Mouse (Mus musculus) midbrain, postnatal 0 days (tissue): ENCODE data around the gene Fgd2. TPM values are rescaled to one million over a fixed set of nuclear protein-coding genes. Genes with fewer than 3 reads are reported as not detected.

ENCODE experiments used
- ATAC-seq: fragments of 200-750 bp; cut with Nextera tagmentation; 2 replicates; pipeline ENCODE4 v1.8.0; 2017; ENCODE audit warnings: moderate number of reproducible peaks, mild to moderate bottlenecking, moderate TSS enrichment, moderate library complexity; ENCODE audit not compliant: low FRiP score
- DNase-seq: peaks from one replicate; pipeline ENCODE4 v3.0.0-alpha.2; 2015; ENCODE audit warnings: low spot score
- H3K27ac ChIP-seq: fragments of 300-500 bp; sonication (generic); 2 replicates; pipeline ENCODE4 v1.5.1; 2014; ENCODE audit warnings: low read depth, mild to moderate bottlenecking, low read length, mixed read lengths
- H3K27me3 ChIP-seq: fragments of 300-500 bp; sonication (generic); 2 replicates; pipeline ENCODE4 v1.6.1; 2014; ENCODE audit warnings: low read length, control low read depth, mixed read lengths; ENCODE audit not compliant: insufficient read depth
- H3K36me3 ChIP-seq: fragments of 300-500 bp; sonication (generic); 2 replicates; pipeline ENCODE4 v1.6.1; 2014; ENCODE audit warnings: low read length, control low read depth, mixed read lengths; ENCODE audit not compliant: insufficient read depth
- H3K4me1 ChIP-seq: fragments of 300-500 bp; sonication (generic); 2 replicates; pipeline ENCODE4 v1.6.1; 2014; ENCODE audit warnings: mild to moderate bottlenecking, control low read depth, antibody characterized with exemption, low read length, mixed read lengths; ENCODE audit not compliant: insufficient read depth
- H3K4me2 ChIP-seq: fragments of 300-500 bp; sonication (generic); 2 replicates; pipeline ENCODE4 v1.6.1; 2014; ENCODE audit warnings: low read depth, mild to moderate bottlenecking, low read length, mixed read lengths; ENCODE audit not compliant: poor library complexity, severe bottlenecking
- H3K4me3 ChIP-seq: fragments of 300-500 bp; sonication (generic); 2 replicates; pipeline ENCODE4 v1.5.1; 2014; ENCODE audit warnings: low read depth, mild to moderate bottlenecking, low read length, moderate library complexity
- H3K9ac ChIP-seq: fragments of 300-500 bp; sonication (generic); replicated peaks from 2 replicates; pipeline ENCODE4 v1.6.1; 2014; ENCODE audit warnings: mild to moderate bottlenecking, low read length, moderate library complexity, mixed read lengths; ENCODE audit not compliant: poor library complexity, severe bottlenecking
- H3K9me3 ChIP-seq: fragments of 300-500 bp; sonication (generic); 2 replicates; pipeline ENCODE4 v1.6.1; 2016; ENCODE audit warnings: low read length, control low read depth
- CTCF ChIP-seq: IDR thresholded peaks from 2 replicates; pipeline ENCODE4 v1.5.1; 2016; ENCODE audit warnings: antibody characterized with exemption, mild to moderate bottlenecking
- WGBS: fragments of 180-500 bp; shearing (Covaris S2); extraction: QIAGEN DNeasy Blood & Tissue Kit; methylation state at CpG from one replicate; pipeline ENCODE4 v1.1.7; 2014; 5-methylcytosine and 5-hydroxymethylcytosine counted together
- polyA plus RNA-seq: library from polyadenylated mRNA; unstranded; fragments of >200 nt; fragmentation: Nextera tagmentation; extraction: Ambion mirVana; gene quantifications from 2 replicates; pipeline ENCODE4 v1.2.1, GENCODE M21; 2015
- total RNA-seq: library from RNA; depleted of rRNA; stranded (reverse); fragments of >200 nt; gene quantifications from 2 replicates; pipeline ENCODE4 v1.2.3, GENCODE M21; 2014

Gene Fgd2
- total and polyA plus RNA-seq, 2 experiments from 2014 or later: 14.4 to 27.3 TPM

GRCm38 (mm10) chr17:29418758-29419380, 58.2 kb downstream of the Fgd2 start:
- Histone ChIP-seq H3K4me2 (no peak overlapping the region), H3K9me3 (no peaks in the 10 kb centered on the region), H3K9ac (no peak overlapping the region), H3K36me3 (no peaks in the 10 kb centered on the region), H3K27ac (no peak overlapping the region), H3K27me3 (no peaks in the 10 kb centered on the region), H3K4me1 (no peaks in the 10 kb centered on the region), H3K4me3 (no peak overlapping the region)
- no peak for ATAC-seq
- no peak for TF ChIP-seq CTCF
- DNase-seq: no peak
- 67% methylated on average over 3 of the region's 3 CpGs for WGBS

GRCm38 (mm10) chr17:29419976-29420739, 59.4 kb downstream of the Fgd2 start:
- no peak for TF ChIP-seq CTCF
- Histone ChIP-seq H3K4me2 (no peak overlapping the region), H3K27me3 (no peaks in the 10 kb centered on the region), H3K9ac (no peak overlapping the region), H3K9me3 (no peaks in the 10 kb centered on the region), H3K4me1 (no peaks in the 10 kb centered on the region), H3K36me3 (no peaks in the 10 kb centered on the region), H3K4me3 (no peak overlapping the region), H3K27ac (no peak overlapping the region)
- 79% methylated on average over 12 of the region's 12 CpGs for WGBS
- DNase-seq (no peak), ATAC-seq (no peak)

- no peak for DNase-seq
- 79% methylated on average over 3 of the region's 3 CpGs for WGBS
- no peak overlapping the region for H3K4me3 ChIP-seq
- no peaks in the 10 kb centered on the region for H3K9me3 ChIP-seq
- ATAC-seq: no peak
- TF ChIP-seq CTCF: peak; percentile 23; the same call in 1 of the 2 replicates
- H3K9ac ChIP-seq: no peak overlapping the region
- H3K27me3 ChIP-seq: no peaks in the 10 kb centered on the region
- H3K27ac ChIP-seq: no peak overlapping the region
- no peaks in the 10 kb centered on the region for H3K4me1 ChIP-seq
- H3K36me3 ChIP-seq: no peaks in the 10 kb centered on the region
- H3K4me2 ChIP-seq: no peak overlapping the region
These were observed 60.6 kb downstream of the Fgd2 start for GRCm38 (mm10) chr17:29421319-29421718.

- Histone ChIP-seq H3K9ac (no peak overlapping the region), H3K36me3 (no peaks in the 10 kb centered on the region), H3K4me2 (no peak overlapping the region), H3K4me3 (no peak overlapping the region), H3K4me1 (no peaks in the 10 kb centered on the region), H3K27me3 (no peaks in the 10 kb centered on the region), H3K27ac (no peak overlapping the region), H3K9me3 (no peaks in the 10 kb centered on the region)
- DNase-seq (no peak), ATAC-seq (no peak)
- 84% methylated on average over 6 of the region's 6 CpGs for WGBS
- peak; percentile 50 for TF ChIP-seq CTCF
These were observed 61.6 kb downstream of the Fgd2 start for GRCm38 (mm10) chr17:29422337-29422736.

- no peaks in the 10 kb centered on the region for H3K9me3 ChIP-seq
- H3K27me3 ChIP-seq: no peaks in the 10 kb centered on the region
- TF ChIP-seq CTCF: no peak
- no peak overlapping the region for H3K9ac ChIP-seq
- 83% methylated on average over 8 of the region's 8 CpGs for WGBS
- no peak overlapping the region for H3K4me2 ChIP-seq
- DNase-seq (no peak), ATAC-seq (no peak)
- no peaks in the 10 kb centered on the region for H3K36me3 ChIP-seq
- no peak overlapping the region for H3K4me3 ChIP-seq
- H3K27ac ChIP-seq: no peak overlapping the region
- H3K4me1 ChIP-seq: no peaks in the 10 kb centered on the region
These were observed 62.3 kb downstream of the Fgd2 start for GRCm38 (mm10) chr17:29422912-29423504.

DNA sequence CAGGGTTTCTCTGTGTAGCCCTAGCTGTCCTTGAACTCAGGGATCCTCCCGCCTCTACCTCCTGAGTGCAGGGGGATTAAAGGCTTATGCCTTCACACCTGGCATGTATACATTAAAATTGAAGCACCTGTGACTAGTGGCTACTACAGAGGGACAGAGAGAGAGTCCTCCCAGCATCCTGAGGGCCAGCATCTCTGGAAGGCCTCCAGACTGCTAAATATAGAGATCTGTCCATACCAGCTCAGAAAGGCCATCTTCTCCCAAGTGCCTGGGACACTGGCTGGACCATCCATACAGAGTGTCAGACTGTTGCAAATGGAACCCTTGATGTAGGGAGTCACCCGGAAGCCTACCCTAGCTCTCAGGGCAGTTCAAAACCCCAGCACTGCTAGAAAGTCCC, 63.3 kb downstream of the Fgd2 start:
- DNase-seq (no peak), ATAC-seq (no peak)
- WGBS: 90% methylated on average over 2 of the region's 2 CpGs
- Histone ChIP-seq H3K4me1 (no peaks in the 10 kb centered on the region), H3K9me3 (no peaks in the 10 kb centered on the region), H3K27me3 (no peaks in the 10 kb centered on the region), H3K27ac (no peak overlapping the region), H3K36me3 (no peaks in the 10 kb centered on the region), H3K4me3 (no peak overlapping the region), H3K4me2 (no peak overlapping the region), H3K9ac (no peak overlapping the region)
- TF ChIP-seq CTCF: no peak
